Mouse (Mus musculus) forebrain, embryonic 15.5 days (tissue): Measurements from ENCODE around the gene Jak3. TPM values are rescaled to one million over a fixed set of nuclear protein-coding genes. Genes with fewer than 3 reads are reported as not detected.
"Not testable (repeated sequence)": the region's sequence is repeated elsewhere in the genome, so short reads cannot be mapped to it uniquely, and the experiment has no call there.

Experiments used
- ATAC-seq: fragments of 200-750 bp; cut with Nextera tagmentation; replicated peaks from 2 replicates; pipeline ENCODE4 v1.8.0; 2017; ENCODE audit warnings: mild to moderate bottlenecking, moderate TSS enrichment, moderate library complexity
- H3K27ac ChIP-seq: fragments of 300-500 bp; sonication (generic); replicated peaks from 2 replicates; pipeline ENCODE4 v1.5.1; 2015; ENCODE audit warnings: mild to moderate bottlenecking, inconsistent platforms
- H3K27me3 ChIP-seq: fragments of 300-500 bp; sonication (generic); 2 replicates; pipeline ENCODE4 v1.6.1; 2015; ENCODE audit warnings: inconsistent platforms
- H3K36me3 ChIP-seq: fragments of 300-500 bp; sonication (generic); 2 replicates; pipeline ENCODE4 v1.6.1; 2015; ENCODE audit warnings: mild to moderate bottlenecking, inconsistent platforms
- H3K4me1 ChIP-seq: fragments of 300-500 bp; sonication (generic); 2 replicates; pipeline ENCODE4 v1.6.1; 2015; ENCODE audit warnings: inconsistent platforms
- H3K4me2 ChIP-seq: fragments of 300-500 bp; sonication (generic); replicated peaks from 2 replicates; pipeline ENCODE4 v1.6.1; 2015; ENCODE audit warnings: mild to moderate bottlenecking, inconsistent platforms
- H3K4me3 ChIP-seq: fragments of 300-500 bp; sonication (generic); 2 replicates; pipeline ENCODE4 v1.5.1; 2015; ENCODE audit warnings: mild to moderate bottlenecking, inconsistent platforms
- H3K9ac ChIP-seq: fragments of 300-500 bp; sonication (generic); replicated peaks from 2 replicates; pipeline ENCODE4 v1.6.1; 2015; ENCODE audit warnings: mild to moderate bottlenecking, inconsistent platforms
- H3K9me3 ChIP-seq: fragments of 300-500 bp; sonication (generic); 2 replicates; pipeline ENCODE4 v1.6.1; 2016; ENCODE audit warnings: inconsistent platforms
- WGBS: fragments of 180-500 bp; shearing (Covaris S2); methylation state at CpG from one replicate; pipeline ENCODE4 v1.1.7; 2015; ENCODE audit warnings: mixed read lengths; 5-methylcytosine and 5-hydroxymethylcytosine counted together
- polyA plus RNA-seq: library from polyadenylated mRNA; unstranded; fragments of >200 nt; fragmentation: Nextera tagmentation; extraction: Ambion mirVana; gene quantifications from 2 replicates; pipeline ENCODE4 v1.2.1, GENCODE M21; 2015

The Jak3 gene
- polyA plus RNA-seq, 1 experiment from 2014 or later, result 2.9 TPM

- not testable (repeated sequence) for ATAC-seq, H3K4me3 ChIP-seq, H3K9me3 ChIP-seq, H3K36me3 ChIP-seq, H3K9ac ChIP-seq, H3K27ac ChIP-seq, H3K4me2 ChIP-seq
- Histone ChIP-seq H3K4me1 (peaks cover 14% of the 10 kb centered on the region), H3K27me3 (peaks cover 78% of the 10 kb centered on the region)
- WGBS, result 70% methylated on average over 12 of the region's 12 CpGs
Observed at GRCm38 (mm10) chr8:71695456-71695855, 19.4 kb downstream of the Jak3 start.

- Histone ChIP-seq H3K36me3 (no peaks in the 10 kb centered on the region), H3K27me3 (peaks cover 63% of the 10 kb centered on the region), H3K4me2 (no peak overlapping the region), H3K4me3 (no peak overlapping the region), H3K9me3 (no peaks in the 10 kb centered on the region), H3K4me1 (0 out of 2 replicates have a peak, but pooled peaks cover 5% of the 10 kb centered on the region), H3K27ac (no peak overlapping the region), H3K9ac (0 out of 2 replicates have a peak overlapping the region, but pooled peaks have one; percentile 7)
- ATAC-seq, result no peak
- WGBS, result 13% methylated on average over 29 of the region's 29 CpGs
Observed at GRCm38 (mm10) chr8:71700493-71701269, 24.6 kb downstream of the Jak3 start.

- Histone ChIP-seq H3K36me3 (no peaks in the 10 kb centered on the region), H3K27me3 (peaks cover 60% of the 10 kb centered on the region), H3K4me2 (no peak within 1 kb of the TSS), H3K27ac (no peak within 1 kb of the TSS), H3K4me1 (0 out of 2 replicates have a peak, but pooled peaks cover 5% of the 10 kb centered on the region), H3K4me3 (no peak within 1 kb of the TSS), H3K9ac (0 out of 2 replicates have a peak within 1 kb of the TSS, but pooled peaks have one; percentile 7), H3K9me3 (no peaks in the 10 kb centered on the region)
- WGBS, result 20% methylated on average over 33 of the region's 34 CpGs
- ATAC-seq, result no peak
Observed at GRCm38 (mm10) chr8:71701414-71702086, 25.5 kb downstream of the Jak3 start, which contains the start of gene B3gnt3. B3gnt3 (minus strand) TSS chr8:71701789.

- Histone ChIP-seq H3K36me3 (no peaks in the 10 kb centered on the region), H3K27ac (no peak overlapping the region), H3K9ac (no peak overlapping the region), H3K4me2 (no peak overlapping the region), H3K4me3 (no peak overlapping the region), H3K9me3 (no peaks in the 10 kb centered on the region), H3K27me3 (peaks cover 59% of the 10 kb centered on the region), H3K4me1 (0 out of 2 replicates have a peak, but pooled peaks cover 5% of the 10 kb centered on the region)
- no peak for ATAC-seq
- 29% methylated on average over 4 of the region's 4 CpGs for WGBS
Observed at GRCm38 (mm10) chr8:71702087-71702432, 26.0 kb downstream of the Jak3 start.

DNA sequence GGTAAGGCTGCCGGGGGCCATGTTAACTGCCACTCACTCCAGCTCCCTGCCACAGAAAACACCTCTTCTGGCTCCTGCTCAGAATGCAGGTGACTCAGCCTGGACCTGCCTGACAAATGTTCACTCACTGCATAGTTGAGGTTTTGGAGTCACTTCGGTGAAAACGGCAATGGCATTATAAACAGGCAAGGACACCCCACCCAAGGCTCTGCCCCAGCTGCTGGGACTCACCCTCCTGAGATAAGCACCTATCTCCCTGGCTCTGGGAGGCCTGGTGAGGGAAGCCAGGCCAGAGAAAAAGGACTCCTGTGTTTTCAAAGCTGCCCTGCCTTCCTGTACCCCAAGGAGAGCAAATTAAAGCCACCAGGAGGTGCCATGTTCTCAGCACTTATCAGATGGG is 26.8 kb downstream of the Jak3 start:
- Histone ChIP-seq H3K4me3 (no peak overlapping the region), H3K4me2 (no peak overlapping the region), H3K9me3 (no peaks in the 10 kb centered on the region), H3K36me3 (no peaks in the 10 kb centered on the region), H3K27me3 (peaks cover 67% of the 10 kb centered on the region), H3K27ac (no peak overlapping the region), H3K4me1 (0 out of 2 replicates have a peak, but pooled peaks cover 5% of the 10 kb centered on the region), H3K9ac (no peak overlapping the region)
- 80% methylated on average over 3 of the region's 3 CpGs for WGBS
- no peak for ATAC-seq

DNA sequence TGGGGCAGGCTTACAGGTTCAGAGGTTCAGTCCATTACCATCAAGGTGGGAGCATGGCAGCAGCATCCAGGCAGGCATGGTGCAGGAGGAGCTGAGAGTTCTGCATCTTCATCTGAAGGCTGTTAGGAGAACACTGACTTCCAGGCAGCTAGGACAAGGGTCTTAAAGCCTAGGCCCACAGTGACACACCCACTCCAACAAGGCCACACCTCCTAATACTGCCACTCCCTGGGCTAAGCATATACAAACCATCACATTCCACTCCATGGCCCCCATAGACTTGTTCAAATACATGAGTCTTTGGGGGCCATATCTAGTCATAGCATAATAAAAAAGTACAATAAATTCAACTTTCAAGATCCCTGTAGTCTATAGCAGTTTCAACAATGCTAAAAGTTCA is 27.3 kb downstream of the Jak3 start:
- not testable (repeated sequence) for H3K4me3 ChIP-seq, H3K27ac ChIP-seq, H3K9ac ChIP-seq, H3K4me2 ChIP-seq, H3K4me1 ChIP-seq, H3K36me3 ChIP-seq, H3K9me3 ChIP-seq, ATAC-seq
- peaks cover 64% of the 10 kb centered on the region for H3K27me3 ChIP-seq

- Histone ChIP-seq H3K4me1 (peaks cover 5% of the 10 kb centered on the region), H3K36me3 (peaks cover 14% of the 10 kb centered on the region), H3K27ac (no peak overlapping the region), H3K4me3 (no peak overlapping the region), H3K9ac (no peak overlapping the region), H3K9me3 (no peaks in the 10 kb centered on the region), H3K4me2 (no peak overlapping the region), H3K27me3 (peaks cover 31% of the 10 kb centered on the region)
- 38% methylated on average over 8 of the region's 8 CpGs for WGBS
- ATAC-seq, result no peak
Observed at GRCm38 (mm10) chr8:71707874-71708273, 31.8 kb downstream of the Jak3 start.

DNA sequence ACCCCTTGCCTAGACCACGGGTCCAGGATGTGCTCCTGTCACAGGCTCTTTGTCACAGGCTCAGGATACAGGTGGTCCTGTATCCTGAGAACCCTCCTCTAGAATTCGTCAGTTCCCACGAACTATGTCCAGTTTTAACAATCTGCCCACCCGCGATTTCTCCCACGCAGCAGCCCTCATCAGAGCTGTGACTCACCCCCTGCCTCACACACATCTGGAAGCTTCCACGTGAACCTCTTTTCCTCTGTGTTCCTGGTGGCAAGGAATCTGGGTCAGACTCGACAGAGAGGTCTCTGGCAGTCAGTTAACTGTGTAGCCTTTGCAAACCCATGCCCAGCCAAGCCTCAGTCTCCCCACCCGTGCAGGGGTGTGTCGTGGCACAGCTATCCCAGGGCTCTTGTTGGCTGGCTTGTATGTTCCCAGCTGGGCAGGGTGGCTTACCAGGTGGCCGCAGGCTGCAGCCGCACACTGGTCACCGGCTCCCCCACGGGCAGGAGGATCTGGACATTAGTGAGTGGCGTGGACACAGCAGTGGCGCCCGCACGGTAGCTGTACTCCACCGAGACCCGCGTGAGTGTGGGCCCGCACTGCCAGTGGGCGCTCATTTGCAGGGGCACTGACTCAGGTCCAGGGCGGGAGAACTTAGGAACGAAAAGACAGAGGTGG is 33.2 kb downstream of the Jak3 start:
- Histone ChIP-seq H3K9me3 (no peaks in the 10 kb centered on the region), H3K36me3 (peaks cover 18% of the 10 kb centered on the region), H3K9ac (no peak overlapping the region), H3K4me2 (peak overlapping the region; percentile 26; the same call in 1 of the 2 replicates), H3K4me3 (no peak overlapping the region), H3K27me3 (peaks cover 24% of the 10 kb centered on the region; the same call in 1 of the 2 replicates), H3K27ac (no peak overlapping the region), H3K4me1 (peaks cover 5% of the 10 kb centered on the region)
- 39% methylated on average over 25 of the region's 25 CpGs for WGBS
- ATAC-seq, result no peak

DNA sequence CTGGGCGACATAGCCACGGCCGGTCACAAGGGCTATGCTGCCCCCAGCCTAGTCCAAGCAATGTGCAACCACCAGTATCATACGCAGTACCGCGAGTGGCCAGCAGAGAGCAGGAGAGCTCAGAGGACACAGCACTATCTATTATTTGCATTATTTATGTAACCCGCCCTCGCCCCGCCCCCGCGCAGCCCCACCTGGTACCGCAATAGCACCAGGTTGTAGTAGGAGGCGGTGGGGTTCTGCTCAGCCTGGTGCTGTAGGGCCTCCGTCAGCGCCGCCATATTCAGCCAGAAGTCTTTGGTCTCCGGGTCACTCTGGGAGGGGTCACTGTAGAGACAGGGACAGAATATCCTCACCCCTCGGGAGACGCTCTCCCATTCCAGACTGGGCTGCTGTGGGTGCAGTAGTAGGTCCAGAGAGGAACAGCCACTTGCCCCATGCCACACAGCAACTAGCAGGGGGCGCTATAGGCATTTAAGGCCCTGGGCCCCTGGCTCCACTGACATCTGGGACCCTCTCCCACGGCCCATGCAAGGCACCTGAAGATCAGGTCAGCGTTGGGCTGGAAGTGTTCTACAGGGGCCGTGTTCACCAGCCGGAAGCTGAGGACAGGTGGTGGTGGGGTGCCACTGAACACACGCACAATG is 33.8 kb downstream of the Jak3 start:
- WGBS, result 21% methylated on average over 25 of the region's 25 CpGs
- Histone ChIP-seq H3K4me1 (peaks cover 5% of the 10 kb centered on the region), H3K9ac (no peak overlapping the region), H3K9me3 (no peaks in the 10 kb centered on the region), H3K4me3 (peak overlapping the region; percentile 6; the same call in 1 of the 2 replicates), H3K36me3 (peaks cover 21% of the 10 kb centered on the region), H3K4me2 (peak overlapping the region; percentile 26), H3K27ac (no peak overlapping the region), H3K27me3 (peaks cover 22% of the 10 kb centered on the region; the same call in 1 of the 2 replicates)
- ATAC-seq, result peak; percentile 74

DNA sequence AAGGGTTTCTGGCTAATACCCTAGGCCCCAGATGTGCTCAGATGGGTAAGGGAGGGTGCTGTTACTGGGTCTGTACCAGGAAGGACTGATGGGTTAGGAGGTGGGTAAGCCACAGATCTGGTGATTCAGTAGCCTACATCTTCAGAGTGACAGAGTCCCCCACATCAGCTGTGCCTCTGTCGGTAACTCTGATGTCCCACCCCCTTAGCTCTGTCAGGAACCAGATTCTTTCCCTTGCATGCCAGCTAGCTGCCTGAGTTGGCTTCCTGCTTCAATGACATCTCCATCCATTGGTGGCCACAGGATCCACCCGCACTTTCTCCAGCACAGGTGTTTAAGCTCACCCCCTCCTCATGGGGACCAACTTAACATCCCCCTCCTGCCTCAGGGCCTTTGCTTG is 35.5 kb downstream of the Jak3 start:
- Histone ChIP-seq H3K36me3 (peaks cover 31% of the 10 kb centered on the region), H3K4me2 (no peak overlapping the region), H3K4me3 (no peak overlapping the region), H3K9me3 (no peaks in the 10 kb centered on the region), H3K9ac (no peak overlapping the region), H3K27ac (no peak overlapping the region), H3K4me1 (peaks cover 5% of the 10 kb centered on the region), H3K27me3 (peaks cover 18% of the 10 kb centered on the region; the same call in 1 of the 2 replicates)
- ATAC-seq, result no peak
- 90% methylated on average over 2 of the region's 2 CpGs for WGBS

DNA sequence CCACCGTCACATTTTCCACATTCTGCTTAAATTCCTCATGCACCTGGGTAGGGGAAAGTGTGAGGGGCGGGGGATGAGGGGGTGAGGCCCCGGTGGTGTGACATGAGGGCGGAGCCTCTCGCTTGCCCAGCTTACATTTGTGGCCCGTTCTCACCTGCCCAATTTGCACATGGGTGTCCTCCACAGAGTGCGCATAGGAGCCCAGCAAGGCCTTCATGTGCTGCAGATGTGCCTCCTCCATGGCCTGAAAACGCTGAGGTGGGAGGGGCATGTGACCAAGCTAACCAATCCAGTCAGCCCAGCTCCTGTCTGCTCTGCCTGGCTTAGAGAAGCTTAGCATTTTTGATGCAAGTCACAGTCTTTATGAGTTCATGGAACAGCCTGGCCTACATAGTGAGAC is 39.4 kb downstream of the Jak3 start:
- H3K9me3 ChIP-seq, result no peaks in the 10 kb centered on the region
- H3K4me1 ChIP-seq, result peaks cover 25% of the 10 kb centered on the region
- H3K4me2 ChIP-seq, result no peak overlapping the region
- no peak overlapping the region for H3K9ac ChIP-seq
- WGBS, result 61% methylated on average over 8 of the region's 8 CpGs
- H3K4me3 ChIP-seq, result no peak overlapping the region
- H3K27ac ChIP-seq, result no peak overlapping the region
- no peak for ATAC-seq
- no peaks in the 10 kb centered on the region for H3K27me3 ChIP-seq
- H3K36me3 ChIP-seq, result peaks cover 37% of the 10 kb centered on the region
